Mouse (Mus musculus) lung, postnatal 4 days (tissue): ENCODE measurements around the gene 1300017J02Rik.

Experiments
- DNase-seq, 2 experiments: peaks; one replicate each; pipeline ENCODE4 v3.0.0; 2021

1300017J02Rik gene

GRCm38 (mm10) chr9:103271104-103271503, 33.8 kb downstream of the 1300017J02Rik start:
- no peak for DNase-seq

- no peak for DNase-seq
Observed at GRCm38 (mm10) chr9:103265778-103266177, 39.1 kb downstream of the 1300017J02Rik start.

- DNase-seq = no peak
Observed at GRCm38 (mm10) chr9:103252906-103253305, 52.0 kb downstream of the 1300017J02Rik start.

GRCm38 (mm10) chr9:103248618-103249017, 56.3 kb downstream of the 1300017J02Rik start:
- DNase-seq = no peak

GRCm38 (mm10) chr9:103246526-103247168, 58.2 kb downstream of the 1300017J02Rik start:
- no peak for DNase-seq

- DNase-seq = no peak
Observed at GRCm38 (mm10) chr9:103243640-103244039, 61.2 kb downstream of the 1300017J02Rik start.

GRCm38 (mm10) chr9:103241206-103241605, 63.7 kb downstream of the 1300017J02Rik start:
- DNase-seq = no peak

GRCm38 (mm10) chr9:103239471-103239870, 65.4 kb downstream of the 1300017J02Rik start:
- no peak for DNase-seq

- peak; percentile 57 to 58 for DNase-seq
Observed at GRCm38 (mm10) chr9:103234565-103235165, 70.2 kb downstream of the 1300017J02Rik start.

GRCm38 (mm10) chr9:103234059-103234458, 70.8 kb downstream of the 1300017J02Rik start:
- DNase-seq = peak in 1 of 2 experiments; percentile 20

- DNase-seq = peak; percentile 41 to 42
Observed at GRCm38 (mm10) chr9:103233006-103233395, 71.9 kb downstream of the 1300017J02Rik start.

GRCm38 (mm10) chr9:103232232-103233005, 72.5 kb downstream of the 1300017J02Rik start:
- DNase-seq = no peak

- DNase-seq = peak; percentile 80 to 85
Observed at GRCm38 (mm10) chr9:103230151-103230951, 74.5 kb downstream of the 1300017J02Rik start, which contains the start of the genes Gm20425 and Trf. Gene Gm20425, minus strand, starts transcription at chr9:103230307. Gene Trf, minus strand, starts transcription at chr9:103230444.

- no peak for DNase-seq
Observed at GRCm38 (mm10) chr9:103229037-103229867, 75.6 kb downstream of the 1300017J02Rik start.

GRCm38 (mm10) chr9:103228370-103229003, 76.4 kb downstream of the 1300017J02Rik start:
- no peak for DNase-seq

- no peak for DNase-seq
Observed at GRCm38 (mm10) chr9:103227760-103228159, 77.1 kb downstream of the 1300017J02Rik start.

GRCm38 (mm10) chr9:103226806-103227205, 78.1 kb downstream of the 1300017J02Rik start:
- DNase-seq = peak in 1 of 2 experiments; percentile 53

- peak in 1 of 2 experiments; percentile 51 for DNase-seq
Observed at GRCm38 (mm10) chr9:103225464-103225863, 79.4 kb downstream of the 1300017J02Rik start.

GRCm38 (mm10) chr9:103224721-103225120, 80.2 kb downstream of the 1300017J02Rik start:
- DNase-seq = no peak

- DNase-seq = no peak
Observed at GRCm38 (mm10) chr9:103214281-103214680, 90.6 kb downstream of the 1300017J02Rik start.

GRCm38 (mm10) chr9:103213631-103214030, 91.3 kb downstream of the 1300017J02Rik start:
- DNase-seq = no peak
